7 mouse cellular contexts compared by ENCODE assay signal in the genomic region with DNA sequence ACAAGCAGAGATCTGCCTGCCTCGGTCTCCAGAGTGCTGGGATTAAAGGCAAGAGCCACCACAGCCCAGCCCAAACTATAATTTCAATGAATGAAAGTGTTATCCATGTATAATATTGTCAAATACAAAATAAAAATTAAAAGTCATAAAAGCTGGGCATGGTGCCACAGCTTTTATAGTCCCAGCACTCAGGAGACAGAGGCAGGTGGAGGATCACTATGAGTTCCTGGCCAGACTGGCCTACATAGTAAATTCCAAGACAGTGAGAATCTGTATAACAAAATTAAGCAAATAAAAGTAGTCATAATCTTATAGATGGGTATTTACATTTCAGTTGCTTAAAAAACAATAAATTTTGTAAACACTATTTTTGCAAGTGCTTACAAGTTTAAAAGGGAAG. TPM values are rescaled to one million over a fixed set of nuclear protein-coding genes. Genes with fewer than 3 reads are reported as not detected.
DNase-seq lines count a peak whose midpoint lies in the region; ATAC-seq lines count a peak whose summit lies in the region.

No protein-coding gene starts in this region.

- no peaks in the 10 kb centered on the region; the same call in 1 of the 2 replicates for H3K27me3 ChIP-seq in lung, embryonic 15.5 days
- 0 out of 2 replicates have a peak, but pooled peaks cover 13% of the 10 kb centered on the region for H3K27me3 ChIP-seq in forebrain, embryonic 13.5 days
- H3K27me3 ChIP-seq in limb, embryonic 12.5 days: no peaks in the 10 kb centered on the region
- H3K27me3 ChIP-seq in neural tube, embryonic 15.5 days (replicated peaks): peaks cover 2% of the 10 kb centered on the region; the same call in 1 of the 2 replicates

- no peak overlapping the region for H3K9ac ChIP-seq in lung, embryonic 15.5 days
- H3K9ac ChIP-seq in forebrain, embryonic 13.5 days: no peak overlapping the region
- no peak overlapping the region for H3K9ac ChIP-seq in limb, embryonic 12.5 days (replicated peaks)
- no peak overlapping the region for H3K9ac ChIP-seq in neural tube, embryonic 15.5 days (replicated peaks)

- H3K27ac ChIP-seq in lung, embryonic 15.5 days: peak overlapping the region; percentile 97; the same call in 1 of the 2 replicates
- no peak overlapping the region for H3K27ac ChIP-seq in forebrain, embryonic 13.5 days
- H3K27ac ChIP-seq in limb, embryonic 12.5 days: no peak overlapping the region
- H3K27ac ChIP-seq in neural tube, embryonic 15.5 days (replicated peaks): no peak overlapping the region; the same call in 1 of the 2 replicates

- H3K9me3 ChIP-seq in lung, embryonic 15.5 days: no peaks in the 10 kb centered on the region
- no peaks in the 10 kb centered on the region for H3K9me3 ChIP-seq in forebrain, embryonic 13.5 days (replicated peaks)
- H3K9me3 ChIP-seq in limb, embryonic 12.5 days: no peaks in the 10 kb centered on the region
- no peaks in the 10 kb centered on the region for H3K9me3 ChIP-seq in neural tube, embryonic 15.5 days (replicated peaks)

- no peak for DNase-seq in lung, postnatal 4 days
- no peak for DNase-seq in cerebellum, adult 11 months

- peaks cover 21% of the 10 kb centered on the region for H3K36me3 ChIP-seq in lung, embryonic 15.5 days
- peaks cover 14% of the 10 kb centered on the region for H3K36me3 ChIP-seq in forebrain, embryonic 13.5 days (ENCODE audit: poor library complexity, severe bottlenecking)
- H3K36me3 ChIP-seq in limb, embryonic 12.5 days: peaks cover 20% of the 10 kb centered on the region; the same call in 1 of the 2 replicates
- H3K36me3 ChIP-seq in neural tube, embryonic 15.5 days: peaks cover 10% of the 10 kb centered on the region

- WGBS in lung, embryonic 15.5 days: 98% methylated on average over 1 of the region's 1 CpGs
- WGBS in forebrain, embryonic 13.5 days: 100% methylated on average over 1 of the region's 1 CpGs
- 96% methylated on average over 1 of the region's 1 CpGs for WGBS in limb, embryonic 12.5 days
- WGBS in neural tube, embryonic 15.5 days: 97% methylated on average over 1 of the region's 1 CpGs

- peak overlapping the region; percentile 53 for H3K4me2 ChIP-seq in lung, embryonic 15.5 days
- H3K4me2 ChIP-seq in forebrain, embryonic 13.5 days: peak overlapping the region; percentile 59
- H3K4me2 ChIP-seq in limb, embryonic 12.5 days: peak overlapping the region; percentile 49
- H3K4me2 ChIP-seq in neural tube, embryonic 15.5 days: peak overlapping the region; percentile 62

- H3K4me1 ChIP-seq in lung, embryonic 15.5 days: 0 out of 2 replicates have a peak, but pooled peaks cover 6% of the 10 kb centered on the region
- no peaks in the 10 kb centered on the region for H3K4me1 ChIP-seq in forebrain, embryonic 13.5 days
- H3K4me1 ChIP-seq in limb, embryonic 12.5 days (replicated peaks): no peaks in the 10 kb centered on the region
- H3K4me1 ChIP-seq in neural tube, embryonic 15.5 days: peaks cover 8% of the 10 kb centered on the region

- H3K4me3 ChIP-seq in lung, embryonic 15.5 days: peak overlapping the region; percentile 80
- peak overlapping the region; percentile 75 for H3K4me3 ChIP-seq in forebrain, embryonic 13.5 days
- peak overlapping the region; percentile 67; the same call in 1 of the 2 replicates for H3K4me3 ChIP-seq in limb, embryonic 12.5 days (replicated peaks)
- peak overlapping the region; percentile 89 for H3K4me3 ChIP-seq in neural tube, embryonic 15.5 days (replicated peaks)

- ATAC-seq in lung, embryonic 15.5 days (ENCODE audit: borderline replicate concordance, extremely low read depth, low FRiP score, low TSS enrichment): no peak
- peak; percentile 14; the same call in 1 of the 2 replicates for ATAC-seq in forebrain, embryonic 13.5 days
- ATAC-seq in limb, embryonic 12.5 days (ENCODE audit: insufficient number of reproducible peaks, insufficient read depth, low FRiP score, low TSS enrichment, low read depth): no peak
- ATAC-seq in neural tube, embryonic 15.5 days (ENCODE audit: low FRiP score): peak; percentile 33
- no peak for ATAC-seq in granulocyte monocyte progenitor cell, adult 5-6 weeks (replicated peaks; ENCODE audit: poor library complexity, severe bottlenecking)

RNA-seq across cellular contexts. Expression of a gene that starts 0.4 kb away (rescaled TPM):
- polyA plus RNA-seq in lung, embryonic 15.5 days (2015; fragmentation: Nextera tagmentation; extraction: Ambion mirVana): 21.1 and 21.4 TPM in 2 replicates
- polyA plus RNA-seq in forebrain, embryonic 13.5 days (2015; fragmentation: Nextera tagmentation; extraction: Ambion mirVana): 17.5 and 18.5 TPM in 2 replicates
- 27.9 and 30.5 TPM in 2 replicates for polyA plus RNA-seq in limb, embryonic 12.5 days (2016; fragmentation: Nextera tagmentation; extraction: Ambion mirVana)
- polyA plus RNA-seq in neural tube, embryonic 15.5 days (2015; fragmentation: Nextera tagmentation; extraction: Ambion mirVana): 20.6 and 22.5 TPM in 2 replicates
- 7.8 and 19.6 TPM in 2 replicates for total RNA-seq in granulocyte monocyte progenitor cell, adult 5-6 weeks (2014; fragmentation: Nextera tagmentation)
- 10.0 and 13.2 TPM in 2 replicates for total RNA-seq in granulocyte monocyte progenitor cell, adult 5-6 weeks (2017)

Comparison
In these comparisons a context has a peak if more than half of its experiments do, and no peak if none do; other contexts are left out.
1. ATAC-seq: peak in forebrain, embryonic 13.5 days (single experiment) and neural tube, embryonic 15.5 days (single experiment); none in lung, embryonic 15.5 days (single experiment), limb, embryonic 12.5 days (single experiment) and granulocyte monocyte progenitor cell, adult 5-6 weeks (single experiment).
2. Peak in every context shown above with its lines, with median percentiles within 50 percentile points of each other: H3K4me2 ChIP-seq and H3K4me3 ChIP-seq.